Mouse (Mus musculus): Measurements from ENCODE around the gene Ptgfrn.

Gene Ptgfrn

GRCm38 (mm10) chr3:101037984-101038545 lies 72.0 kb downstream of the Ptgfrn start:
- no peak for DNase-seq

GRCm38 (mm10) chr3:101036001-101036400 lies 74.1 kb downstream of the Ptgfrn start:
- no peak for DNase-seq

- DNase-seq: no peak
Measured at GRCm38 (mm10) chr3:101034509-101034908, 75.6 kb downstream of the Ptgfrn start.

- DNase-seq: no peak
Measured at GRCm38 (mm10) chr3:101033644-101034043, 76.4 kb downstream of the Ptgfrn start.

GRCm38 (mm10) chr3:101031456-101032142 lies 78.5 kb downstream of the Ptgfrn start:
- DNase-seq: no peak

GRCm38 (mm10) chr3:101030630-101031029 lies 79.4 kb downstream of the Ptgfrn start:
- no peak for DNase-seq

GRCm38 (mm10) chr3:101029339-101029738 lies 80.7 kb downstream of the Ptgfrn start, which contains the start of gene Cd101:
Gene Cd101 (minus strand): TSS chr3:101029556.
- peak; percentile 67 to 82 for DNase-seq

- DNase-seq: no peak
Measured at GRCm38 (mm10) chr3:101026741-101027140, 83.3 kb downstream of the Ptgfrn start.

GRCm38 (mm10) chr3:101022967-101023366 lies 87.1 kb downstream of the Ptgfrn start:
- DNase-seq: no peak

- DNase-seq: no peak
Measured at GRCm38 (mm10) chr3:101021481-101022051, 88.5 kb downstream of the Ptgfrn start.

- no peak for DNase-seq
Measured at GRCm38 (mm10) chr3:101021073-101021472, 89.0 kb downstream of the Ptgfrn start.

- no peak for DNase-seq
Measured at GRCm38 (mm10) chr3:101018494-101018893, 91.6 kb downstream of the Ptgfrn start.

- DNase-seq: no peak
Measured at GRCm38 (mm10) chr3:101016050-101016449, 94.0 kb downstream of the Ptgfrn start.

- DNase-seq: no peak
Measured at GRCm38 (mm10) chr3:101015254-101015653, 94.8 kb downstream of the Ptgfrn start.

- no peak for DNase-seq
Measured at GRCm38 (mm10) chr3:101013536-101013935, 96.5 kb downstream of the Ptgfrn start.

- no peak for DNase-seq
Measured at GRCm38 (mm10) chr3:101013005-101013404, 97.1 kb downstream of the Ptgfrn start.

GRCm38 (mm10) chr3:101012597-101012996 lies 97.5 kb downstream of the Ptgfrn start:
- DNase-seq: peak in 1 of 2 experiments; percentile 56

- DNase-seq: peak; percentile 70 to 76
Measured at GRCm38 (mm10) chr3:101012131-101012571, 97.9 kb downstream of the Ptgfrn start.

- DNase-seq: no peak
Measured at GRCm38 (mm10) chr3:101011203-101011600, 98.9 kb downstream of the Ptgfrn start.

GRCm38 (mm10) chr3:101010589-101011202 lies 99.4 kb downstream of the Ptgfrn start:
- DNase-seq: no peak

GRCm38 (mm10) chr3:101007112-101007782 lies 102.8 kb downstream of the Ptgfrn start:
- no peak for DNase-seq

- DNase-seq: no peak
Measured at GRCm38 (mm10) chr3:101005392-101005791, 104.7 kb downstream of the Ptgfrn start.
